ENCODE assay signal across 8 mouse cellular contexts in genomic region chr16:94713480-94714094, GRCm38 (mm10).
DNase-seq lines count a peak whose midpoint lies in the region; ATAC-seq and TF ChIP-seq lines count a peak whose summit lies in the region.

No protein-coding gene starts in this region.

- H3K4me2 ChIP-seq in limb, embryonic 13.5 days (replicated peaks): peak overlapping the region; percentile 64
- peak overlapping the region; percentile 62 for H3K4me2 ChIP-seq in midbrain, embryonic 15.5 days

- no peak overlapping the region for H3K4me3 ChIP-seq in embryonic fibroblast, embryonic 13.5 days (ENCODE audit: insufficient read depth, low read length)
- peak overlapping the region; percentile 51 for H3K4me3 ChIP-seq in heart, embryonic 10.5 days
- H3K4me3 ChIP-seq in limb, embryonic 13.5 days: peak overlapping the region; percentile 31
- H3K4me3 ChIP-seq in midbrain, embryonic 15.5 days: peak overlapping the region; percentile 38

- peaks cover 3% of the 10 kb centered on the region; the same call in 1 of the 2 replicates for H3K9me3 ChIP-seq in heart, embryonic 10.5 days
- H3K9me3 ChIP-seq in limb, embryonic 13.5 days: peaks cover 11% of the 10 kb centered on the region; the same call in 1 of the 2 replicates
- H3K9me3 ChIP-seq in midbrain, embryonic 15.5 days: no peaks in the 10 kb centered on the region

- no peak for TF ChIP-seq POLR2A in embryonic fibroblast, embryonic 13.5 days (IDR thresholded peaks at IDR 0.05; ENCODE audit: low read depth, low read length)

- peak; percentile 15 for DNase-seq in 416B (ENCODE audit: low read depth)
- peak; percentile 90 for DNase-seq in brain, adult 2 months (ENCODE audit: low read depth, low spot score)
- DNase-seq in heart, embryonic 10.5 days (ENCODE audit: low spot score): no peak
- peak; percentile 76 for DNase-seq in kidney, adult 9 months
- DNase-seq in spleen, postnatal 10 days (ENCODE audit: low spot score in 2 of 2): peak; percentile 64 to 85

- peaks cover 3% of the 10 kb centered on the region; the same call in 1 of the 2 replicates for H3K36me3 ChIP-seq in heart, embryonic 10.5 days
- H3K36me3 ChIP-seq in limb, embryonic 13.5 days: no peaks in the 10 kb centered on the region
- no peaks in the 10 kb centered on the region for H3K36me3 ChIP-seq in midbrain, embryonic 15.5 days (replicated peaks)

- 11% methylated on average over 25 of the region's 25 CpGs for WGBS in heart, embryonic 10.5 days
- WGBS in limb, embryonic 13.5 days: 10% methylated on average over 25 of the region's 25 CpGs
- WGBS in midbrain, embryonic 15.5 days: 8% methylated on average over 25 of the region's 25 CpGs

- TF ChIP-seq CTCF in embryonic fibroblast, embryonic 13.5 days (IDR thresholded peaks at IDR 0.05; ENCODE audit: borderline replicate concordance, insufficient read depth, low read length): peak; percentile 71

- 0 out of 2 replicates have a peak overlapping the region, but pooled peaks have one; percentile 15 for H3K9ac ChIP-seq in limb, embryonic 13.5 days
- H3K9ac ChIP-seq in midbrain, embryonic 15.5 days: peak overlapping the region; percentile 41

- peak; percentile 86; the same call in 1 of the 2 replicates for ATAC-seq in limb, embryonic 13.5 days (ENCODE audit: low FRiP score, low read depth)
- ATAC-seq in midbrain, embryonic 15.5 days (replicated peaks): peak; percentile 93

- no peaks in the 10 kb centered on the region for H3K4me1 ChIP-seq in embryonic fibroblast, embryonic 13.5 days (ENCODE audit: control insufficient read depth, insufficient read depth, low read length)
- H3K4me1 ChIP-seq in heart, embryonic 10.5 days: peaks cover 14% of the 10 kb centered on the region
- H3K4me1 ChIP-seq in limb, embryonic 13.5 days: peaks cover 3% of the 10 kb centered on the region; the same call in 1 of the 2 replicates
- H3K4me1 ChIP-seq in midbrain, embryonic 15.5 days: peaks cover 8% of the 10 kb centered on the region

- H3K27ac ChIP-seq in embryonic fibroblast, embryonic 13.5 days (ENCODE audit: insufficient read depth, low read length): no peak overlapping the region
- peak overlapping the region; percentile 70 for H3K27ac ChIP-seq in heart, embryonic 10.5 days
- no peak overlapping the region for H3K27ac ChIP-seq in limb, embryonic 13.5 days
- no peak overlapping the region for H3K27ac ChIP-seq in midbrain, embryonic 15.5 days

- H3K27me3 ChIP-seq in heart, embryonic 10.5 days (ENCODE audit: insufficient read depth, poor library complexity, severe bottlenecking): no peaks in the 10 kb centered on the region
- H3K27me3 ChIP-seq in limb, embryonic 13.5 days: no peaks in the 10 kb centered on the region
- no peaks in the 10 kb centered on the region for H3K27me3 ChIP-seq in midbrain, embryonic 15.5 days (replicated peaks)
